Mouse (Mus musculus): ENCODE results near the gene Ly6g6d. TPM values are rescaled to one million over a fixed set of nuclear protein-coding genes. Genes with fewer than 3 reads are reported as not detected.

Ly6g6d gene
- polyA plus RNA-seq, 1 experiment from 2014 or later: 4.9 TPM

GRCm38 (mm10) chr17:35031272-35031671 is 46.6 kb downstream of the Ly6g6d start:
- H3K36me3 ChIP-seq (ENCODE audit: control insufficient read depth, insufficient read depth): no peaks in the 10 kb centered on the region
- WGBS: 90% methylated on average over 11 of the region's 11 CpGs

GRCm38 (mm10) chr17:35029691-35030532 is 48.0 kb downstream of the Ly6g6d start:
- 41% methylated on average over 19 of the region's 19 CpGs for WGBS
- Histone ChIP-seq H3K36me3 (ENCODE audit: control insufficient read depth, insufficient read depth) (no peaks in the 10 kb centered on the region), H3K9me3 (ENCODE audit: control insufficient read depth) (no peaks in the 10 kb centered on the region), H3K4me3 (ENCODE audit: low read depth, low read length) (no peak overlapping the region), H3K4me1 (replicated peaks; ENCODE audit: control insufficient read depth, insufficient read depth, low read length) (no peaks in the 10 kb centered on the region), H3K9ac (ENCODE audit: low read depth, low read length) (0 out of 2 replicates have a peak overlapping the region, but pooled peaks have one; percentile 7), H3K27me3 (replicated peaks; ENCODE audit: control insufficient read depth, insufficient read depth, low read length) (no peaks in the 10 kb centered on the region), H3K27ac (ENCODE audit: low read depth, low read length) (no peak overlapping the region), H3K4me2 (replicated peaks; ENCODE audit: low read depth) (no peak overlapping the region)
- no peak for ATAC-seq
- peak; percentile 74 for TF ChIP-seq CTCF (IDR thresholded peaks at IDR 0.05; ENCODE audit: low read depth)

More at GRCm38 (mm10) chr17:35031272-35031671, 46.6 kb downstream of the Ly6g6d start:
- no peak overlapping the region for H3K4me2 ChIP-seq (replicated peaks; ENCODE audit: low read depth)
- H3K27ac ChIP-seq (ENCODE audit: low read depth, low read length): no peak overlapping the region
- H3K9ac ChIP-seq (ENCODE audit: low read depth, low read length): no peak overlapping the region
- H3K4me1 ChIP-seq (replicated peaks; ENCODE audit: control insufficient read depth, insufficient read depth, low read length): no peaks in the 10 kb centered on the region
- no peaks in the 10 kb centered on the region for H3K9me3 ChIP-seq (ENCODE audit: control insufficient read depth)
- H3K4me3 ChIP-seq (ENCODE audit: low read depth, low read length): no peak overlapping the region
- TF ChIP-seq CTCF (IDR thresholded peaks at IDR 0.05; ENCODE audit: low read depth): no peak
- no peak for ATAC-seq
- H3K27me3 ChIP-seq (replicated peaks; ENCODE audit: control insufficient read depth, insufficient read depth, low read length): no peaks in the 10 kb centered on the region

DNA sequence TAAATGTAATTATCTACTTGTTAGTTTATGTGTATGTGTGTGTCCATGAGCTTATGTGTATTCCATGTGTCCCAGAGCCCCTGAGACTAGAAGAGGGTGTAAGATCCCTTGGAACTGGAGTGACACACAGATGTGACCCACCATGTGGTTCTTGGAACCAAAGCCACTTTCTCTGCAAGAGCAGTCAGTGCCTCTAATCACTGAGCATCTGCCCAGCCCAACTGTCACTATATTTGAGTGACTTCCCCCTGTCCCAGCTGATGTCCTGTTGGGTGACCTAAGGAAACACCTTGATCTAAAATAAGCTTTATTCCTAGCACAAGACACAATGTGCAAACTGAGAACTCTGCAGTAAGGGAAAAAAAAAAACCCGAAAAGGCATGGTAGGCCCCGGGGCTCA is 49.5 kb downstream of the Ly6g6d start:
- no peaks in the 10 kb centered on the region for H3K27me3 ChIP-seq (replicated peaks; ENCODE audit: control insufficient read depth, insufficient read depth, low read length)
- no peak overlapping the region for H3K4me2 ChIP-seq (replicated peaks; ENCODE audit: low read depth)
- H3K4me1 ChIP-seq (replicated peaks; ENCODE audit: control insufficient read depth, insufficient read depth, low read length): no peaks in the 10 kb centered on the region; the same call in 1 of the 2 replicates
- H3K27ac ChIP-seq (ENCODE audit: low read depth, low read length): no peak overlapping the region
- no peak for ATAC-seq
- WGBS: 67% methylated on average over 2 of the region's 2 CpGs
- H3K36me3 ChIP-seq (ENCODE audit: control insufficient read depth, insufficient read depth): no peaks in the 10 kb centered on the region
- no peaks in the 10 kb centered on the region for H3K9me3 ChIP-seq (ENCODE audit: control insufficient read depth)
- H3K9ac ChIP-seq (ENCODE audit: low read depth, low read length): no peak overlapping the region
- no peak overlapping the region for H3K4me3 ChIP-seq (ENCODE audit: low read depth, low read length)
- no peak for TF ChIP-seq CTCF (IDR thresholded peaks at IDR 0.05; ENCODE audit: low read depth)

GRCm38 (mm10) chr17:35027277-35028068 is 50.4 kb downstream of the Ly6g6d start, which contains the start of gene Sapcd1:
Gene Sapcd1, minus strand, starts transcription at chr17:35028016.
- Histone ChIP-seq H3K4me3 (ENCODE audit: low read depth, low read length) (no peak within 1 kb of the TSS), H3K4me2 (replicated peaks; ENCODE audit: low read depth) (no peak within 1 kb of the TSS), H3K4me1 (replicated peaks; ENCODE audit: control insufficient read depth, insufficient read depth, low read length) (no peaks in the 10 kb centered on the region; the same call in 1 of the 2 replicates), H3K27me3 (replicated peaks; ENCODE audit: control insufficient read depth, insufficient read depth, low read length) (no peaks in the 10 kb centered on the region), H3K9ac (ENCODE audit: low read depth, low read length) (no peak within 1 kb of the TSS; the same call in 1 of the 2 replicates), H3K27ac (ENCODE audit: low read depth, low read length) (no peak within 1 kb of the TSS), H3K36me3 (ENCODE audit: control insufficient read depth, insufficient read depth) (no peaks in the 10 kb centered on the region), H3K9me3 (ENCODE audit: control insufficient read depth) (no peaks in the 10 kb centered on the region)
- WGBS: 53% methylated on average over 13 of the region's 13 CpGs
- TF ChIP-seq CTCF (IDR thresholded peaks at IDR 0.05; ENCODE audit: low read depth): no peak
- ATAC-seq: no peak

- 75% methylated on average over 5 of the region's 5 CpGs for WGBS
These were observed 51.7 kb downstream of the Ly6g6d start for GRCm38 (mm10) chr17:35026206-35026605.

More at GRCm38 (mm10) chr17:35026206-35026605, 51.7 kb downstream of the Ly6g6d start:
- Histone ChIP-seq H3K4me3 (ENCODE audit: low read depth, low read length) (no peak overlapping the region), H3K27me3 (replicated peaks; ENCODE audit: control insufficient read depth, insufficient read depth, low read length) (no peaks in the 10 kb centered on the region), H3K36me3 (ENCODE audit: control insufficient read depth, insufficient read depth) (no peaks in the 10 kb centered on the region), H3K4me2 (replicated peaks; ENCODE audit: low read depth) (no peak overlapping the region), H3K4me1 (replicated peaks; ENCODE audit: control insufficient read depth, insufficient read depth, low read length) (no peaks in the 10 kb centered on the region; the same call in 1 of the 2 replicates), H3K9ac (ENCODE audit: low read depth, low read length) (no peak overlapping the region), H3K27ac (ENCODE audit: low read depth, low read length) (no peak overlapping the region), H3K9me3 (ENCODE audit: control insufficient read depth) (no peaks in the 10 kb centered on the region)
- no peak for ATAC-seq
- TF ChIP-seq CTCF (IDR thresholded peaks at IDR 0.05; ENCODE audit: low read depth): peak; percentile 2; the same call in 1 of the 2 replicates
